20 mouse cellular contexts compared by ENCODE assay signal in the genomic region with DNA sequence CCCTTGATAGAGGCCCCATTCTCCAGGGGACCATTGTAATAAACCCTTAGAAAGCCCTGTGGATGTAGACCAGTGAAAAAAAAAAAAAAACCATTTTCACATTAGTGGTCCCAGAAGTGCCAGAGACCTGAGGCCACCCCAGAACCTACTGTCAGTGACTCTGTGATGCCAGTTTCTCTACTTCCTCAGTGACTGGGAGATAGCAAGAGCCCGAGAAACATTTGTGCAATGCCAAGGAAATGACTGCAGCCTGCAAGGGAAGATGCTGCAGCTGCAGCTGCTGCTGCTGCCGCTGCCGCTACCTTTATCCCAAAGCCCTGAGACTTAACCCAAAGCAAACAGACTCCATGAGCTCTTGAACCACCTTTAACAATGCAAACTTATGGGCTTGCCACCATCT.
"Had no signal": no experiment of that assay in that cellular context is flagged by ENCODE, and none has a peak within 500 bp of the region (broad histone marks: within the 10 kb centered on the region; RNA-seq: fewer than 3 reads in every experiment).

No protein-coding gene starts in this region.

- H3K4me3 ChIP-seq: liver, embryonic 13.5 days; liver, embryonic 15.5 days; lung, embryonic 15.5 days; midbrain, embryonic 13.5 days; midbrain, embryonic 15.5 days; myocyte; neural tube, embryonic 13.5 days; neural tube, embryonic 15.5 days had no signal

- H3K27me3 ChIP-seq: lung, embryonic 15.5 days; midbrain, embryonic 15.5 days; neural tube, embryonic 13.5 days; neural tube, embryonic 15.5 days had no signal

- H3K36me3 ChIP-seq: liver, embryonic 13.5 days; liver, embryonic 15.5 days; lung, embryonic 15.5 days; midbrain, embryonic 15.5 days; neural tube, embryonic 15.5 days had no signal

- H3K4me1 ChIP-seq: liver, embryonic 13.5 days had no signal

- ATAC-seq: liver, postnatal 0 days; midbrain, embryonic 13.5 days; midbrain, embryonic 15.5 days had no signal

- H3K9ac ChIP-seq: liver, embryonic 13.5 days; liver, embryonic 15.5 days; liver, postnatal 0 days; lung, embryonic 15.5 days; midbrain, embryonic 13.5 days; midbrain, embryonic 15.5 days; neural tube, embryonic 13.5 days; neural tube, embryonic 15.5 days had no signal

- DNase-seq: liver, embryonic 13.5 days; liver, postnatal 0 days; lung, adult 2 months; lung, postnatal 14 days; lung, postnatal 36 days; retina, postnatal 1 day; right cerebral cortex, adult 18-20 months; right cerebral cortex, postnatal 25 days; right cerebral cortex, postnatal 4 days; spleen, adult 18-20 months; thymus, adult 18-20 months; thymus, postnatal 14 days; thymus, postnatal 36 days had no signal

- H3K27ac ChIP-seq: liver, embryonic 13.5 days; liver, embryonic 15.5 days; lung, embryonic 15.5 days; midbrain, embryonic 13.5 days; midbrain, embryonic 15.5 days; neural tube, embryonic 13.5 days; neural tube, embryonic 15.5 days had no signal
